Mouse (Mus musculus): ENCODE measurements around the gene Pdcd5. TPM values are rescaled to one million over a fixed set of nuclear protein-coding genes. Genes with fewer than 3 reads are reported as not detected.

The Pdcd5 gene
- 260 and 278 TPM in 2 replicates for polyA plus RNA-seq (2014; fragmentation: Nextera tagmentation; extraction: Ambion mirVana)

- DNase-seq (ENCODE audit: low spot score) = peak; percentile 99
- ATAC-seq (replicated peaks; ENCODE audit: low FRiP score, low TSS enrichment, low read depth) = peak; percentile 89
- H3K36me3 ChIP-seq (ENCODE audit: control insufficient read depth, insufficient read depth, low read length) = peaks cover 38% of the 10 kb centered on the region
- H3K4me1 ChIP-seq (replicated peaks; ENCODE audit: control insufficient read depth, insufficient read depth, low read length) = peaks cover 6% of the 10 kb centered on the region; the same call in 1 of the 2 replicates
- H3K4me3 ChIP-seq (ENCODE audit: low read depth, low read length) = peak within 1 kb of the TSS; percentile 90
- no peaks in the 10 kb centered on the region for H3K9me3 ChIP-seq (ENCODE audit: control insufficient read depth, low read length)
- H3K27me3 ChIP-seq (replicated peaks; ENCODE audit: control insufficient read depth, insufficient read depth, low read length) = no peaks in the 10 kb centered on the region
- peak within 1 kb of the TSS; percentile 73 for H3K27ac ChIP-seq (ENCODE audit: low read depth)
- peak within 1 kb of the TSS; percentile 92 for H3K9ac ChIP-seq (ENCODE audit: low read length)
- WGBS = under 1% methylated on average over 64 of the region's 64 CpGs
- peak within 1 kb of the TSS; percentile 61 for H3K4me2 ChIP-seq (ENCODE audit: low read length)
Measured at GRCm38 (mm10) chr7:35647101-35647698, at the start of gene Pdcd5. Gene Pdcd5 (minus strand): TSS chr7:35647521.

- no peak overlapping the region for H3K27ac ChIP-seq (ENCODE audit: low read depth)
- H3K4me3 ChIP-seq (ENCODE audit: low read depth, low read length) = no peak overlapping the region
- no peaks in the 10 kb centered on the region for H3K4me1 ChIP-seq (replicated peaks; ENCODE audit: control insufficient read depth, insufficient read depth, low read length)
- no peak for DNase-seq (ENCODE audit: low spot score)
- no peak for ATAC-seq (replicated peaks; ENCODE audit: low FRiP score, low TSS enrichment, low read depth)
- no peaks in the 10 kb centered on the region for H3K9me3 ChIP-seq (ENCODE audit: control insufficient read depth, low read length)
- H3K9ac ChIP-seq (ENCODE audit: low read length) = no peak overlapping the region
- WGBS = 93% methylated on average over 12 of the region's 12 CpGs
- H3K4me2 ChIP-seq (ENCODE audit: low read length) = no peak overlapping the region
- peaks cover 17% of the 10 kb centered on the region for H3K36me3 ChIP-seq (ENCODE audit: control insufficient read depth, insufficient read depth, low read length)
- H3K27me3 ChIP-seq (replicated peaks; ENCODE audit: control insufficient read depth, insufficient read depth, low read length) = no peaks in the 10 kb centered on the region
Measured at GRCm38 (mm10) chr7:35692641-35693040, 45.3 kb upstream of the Pdcd5 start.

- DNase-seq (ENCODE audit: low spot score) (no peak), ATAC-seq (replicated peaks; ENCODE audit: low FRiP score, low TSS enrichment, low read depth) (no peak)
- 86% methylated on average over 14 of the region's 14 CpGs for WGBS
- Histone ChIP-seq H3K27ac (ENCODE audit: low read depth) (no peak overlapping the region), H3K36me3 (ENCODE audit: control insufficient read depth, insufficient read depth, low read length) (peaks cover 17% of the 10 kb centered on the region), H3K4me2 (ENCODE audit: low read length) (no peak overlapping the region), H3K9ac (ENCODE audit: low read length) (no peak overlapping the region), H3K27me3 (replicated peaks; ENCODE audit: control insufficient read depth, insufficient read depth, low read length) (no peaks in the 10 kb centered on the region), H3K4me1 (replicated peaks; ENCODE audit: control insufficient read depth, insufficient read depth, low read length) (peaks cover 3% of the 10 kb centered on the region; the same call in 1 of the 2 replicates), H3K4me3 (ENCODE audit: low read depth, low read length) (no peak overlapping the region), H3K9me3 (ENCODE audit: control insufficient read depth, low read length) (no peaks in the 10 kb centered on the region)
Measured at GRCm38 (mm10) chr7:35692117-35692516, 44.8 kb upstream of the Pdcd5 start.

GRCm38 (mm10) chr7:35688781-35689349 is 41.5 kb upstream of the Pdcd5 start:
- Histone ChIP-seq H3K4me3 (ENCODE audit: low read depth, low read length) (no peak overlapping the region), H3K36me3 (ENCODE audit: control insufficient read depth, insufficient read depth, low read length) (peaks cover 17% of the 10 kb centered on the region), H3K27me3 (replicated peaks; ENCODE audit: control insufficient read depth, insufficient read depth, low read length) (no peaks in the 10 kb centered on the region), H3K9me3 (ENCODE audit: control insufficient read depth, low read length) (no peaks in the 10 kb centered on the region), H3K9ac (ENCODE audit: low read length) (no peak overlapping the region), H3K27ac (ENCODE audit: low read depth) (no peak overlapping the region), H3K4me1 (replicated peaks; ENCODE audit: control insufficient read depth, insufficient read depth, low read length) (peaks cover 4% of the 10 kb centered on the region; the same call in 1 of the 2 replicates), H3K4me2 (ENCODE audit: low read length) (no peak overlapping the region)
- DNase-seq (ENCODE audit: low spot score) = no peak
- ATAC-seq (replicated peaks; ENCODE audit: low FRiP score, low TSS enrichment, low read depth) = no peak
- 89% methylated on average over 11 of the region's 11 CpGs for WGBS

- H3K4me1 ChIP-seq (replicated peaks; ENCODE audit: control insufficient read depth, insufficient read depth, low read length) = peaks cover 4% of the 10 kb centered on the region; the same call in 1 of the 2 replicates
- no peak overlapping the region for H3K4me2 ChIP-seq (ENCODE audit: low read length)
- H3K36me3 ChIP-seq (ENCODE audit: control insufficient read depth, insufficient read depth, low read length) = peaks cover 17% of the 10 kb centered on the region
- no peak overlapping the region for H3K4me3 ChIP-seq (ENCODE audit: low read depth, low read length)
- H3K9ac ChIP-seq (ENCODE audit: low read length) = no peak overlapping the region
- no peaks in the 10 kb centered on the region for H3K9me3 ChIP-seq (ENCODE audit: control insufficient read depth, low read length)
- H3K27me3 ChIP-seq (replicated peaks; ENCODE audit: control insufficient read depth, insufficient read depth, low read length) = no peaks in the 10 kb centered on the region
- DNase-seq (ENCODE audit: low spot score) (no peak), ATAC-seq (replicated peaks; ENCODE audit: low FRiP score, low TSS enrichment, low read depth) (no peak)
- 71% methylated on average over 9 of the region's 9 CpGs for WGBS
- no peak overlapping the region for H3K27ac ChIP-seq (ENCODE audit: low read depth)
Measured at GRCm38 (mm10) chr7:35688276-35688675, 41.0 kb upstream of the Pdcd5 start.

GRCm38 (mm10) chr7:35687229-35687628 is 39.9 kb upstream of the Pdcd5 start:
- no peak overlapping the region for H3K4me3 ChIP-seq (ENCODE audit: low read depth, low read length)
- H3K36me3 ChIP-seq (ENCODE audit: control insufficient read depth, insufficient read depth, low read length) = peaks cover 17% of the 10 kb centered on the region
- ATAC-seq (replicated peaks; ENCODE audit: low FRiP score, low TSS enrichment, low read depth) (peak; percentile 48; the same call in 1 of the 2 replicates), DNase-seq (ENCODE audit: low spot score) (no peak)
- H3K9ac ChIP-seq (ENCODE audit: low read length) = no peak overlapping the region
- H3K4me1 ChIP-seq (replicated peaks; ENCODE audit: control insufficient read depth, insufficient read depth, low read length) = peaks cover 4% of the 10 kb centered on the region; the same call in 1 of the 2 replicates
- 22% methylated on average over 10 of the region's 10 CpGs for WGBS
- H3K27me3 ChIP-seq (replicated peaks; ENCODE audit: control insufficient read depth, insufficient read depth, low read length) = no peaks in the 10 kb centered on the region
- H3K9me3 ChIP-seq (ENCODE audit: control insufficient read depth, low read length) = no peaks in the 10 kb centered on the region
- no peak overlapping the region for H3K27ac ChIP-seq (ENCODE audit: low read depth)
- H3K4me2 ChIP-seq (ENCODE audit: low read length) = peak overlapping the region; percentile 37

- H3K27ac ChIP-seq (ENCODE audit: low read depth) = no peak overlapping the region
- peak; percentile 34; the same call in 1 of the 2 replicates for ATAC-seq (replicated peaks; ENCODE audit: low FRiP score, low TSS enrichment, low read depth)
Measured at GRCm38 (mm10) chr7:35686756-35687155, 39.4 kb upstream of the Pdcd5 start.

GRCm38 (mm10) chr7:35686216-35686615 is 38.9 kb upstream of the Pdcd5 start:
- no peak overlapping the region for H3K4me3 ChIP-seq (ENCODE audit: low read depth, low read length)
- H3K27me3 ChIP-seq (replicated peaks; ENCODE audit: control insufficient read depth, insufficient read depth, low read length) = no peaks in the 10 kb centered on the region
- H3K9me3 ChIP-seq (ENCODE audit: control insufficient read depth, low read length) = no peaks in the 10 kb centered on the region
- no peak overlapping the region for H3K4me2 ChIP-seq (ENCODE audit: low read length)
- no peak overlapping the region for H3K9ac ChIP-seq (ENCODE audit: low read length)
- peaks cover 17% of the 10 kb centered on the region for H3K36me3 ChIP-seq (ENCODE audit: control insufficient read depth, insufficient read depth, low read length)
- no peak for ATAC-seq (replicated peaks; ENCODE audit: low FRiP score, low TSS enrichment, low read depth)
- DNase-seq (ENCODE audit: low spot score) = no peak
- WGBS = 56% methylated on average over 11 of the region's 11 CpGs
- H3K27ac ChIP-seq (ENCODE audit: low read depth) = no peak overlapping the region
- H3K4me1 ChIP-seq (replicated peaks; ENCODE audit: control insufficient read depth, insufficient read depth, low read length) = peaks cover 4% of the 10 kb centered on the region; the same call in 1 of the 2 replicates

More at GRCm38 (mm10) chr7:35686756-35687155, 39.4 kb upstream of the Pdcd5 start:
- no peak overlapping the region for H3K4me3 ChIP-seq (ENCODE audit: low read depth, low read length)
- WGBS = 22% methylated on average over 13 of the region's 13 CpGs
- H3K4me2 ChIP-seq (ENCODE audit: low read length) = peak overlapping the region; percentile 37
- H3K9me3 ChIP-seq (ENCODE audit: control insufficient read depth, low read length) = no peaks in the 10 kb centered on the region
- no peaks in the 10 kb centered on the region for H3K27me3 ChIP-seq (replicated peaks; ENCODE audit: control insufficient read depth, insufficient read depth, low read length)
- H3K9ac ChIP-seq (ENCODE audit: low read length) = no peak overlapping the region
- peaks cover 17% of the 10 kb centered on the region for H3K36me3 ChIP-seq (ENCODE audit: control insufficient read depth, insufficient read depth, low read length)
- peak; percentile 74 for DNase-seq (ENCODE audit: low spot score)
- peaks cover 4% of the 10 kb centered on the region; the same call in 1 of the 2 replicates for H3K4me1 ChIP-seq (replicated peaks; ENCODE audit: control insufficient read depth, insufficient read depth, low read length)
